Mouse (Mus musculus): ENCODE data around the gene Trim31. TPM values are rescaled to one million over a fixed set of nuclear protein-coding genes. Genes with fewer than 3 reads are reported as not detected.

The Trim31 gene
- total and polyA plus RNA-seq, 3 experiments: not detected

- TF ChIP-seq MAX (IDR thresholded peaks at IDR 0.05; ENCODE audit: low read length) (peak; percentile 78), POLR2A (IDR thresholded peaks at IDR 0.05; ENCODE audit: control insufficient read depth in 1 of 2, insufficient read depth in 1 of 2, low read depth in 1 of 2, low read length in 2 of 2, poor library complexity in 1 of 2) (peak; percentile 50 to 87; a peak in 3 of 4 replicates), MAFK (IDR thresholded peaks at IDR 0.05; ENCODE audit: borderline replicate concordance, low read depth, low read length) (no peak), SMC3 (IDR thresholded peaks at IDR 0.05; ENCODE audit: low read depth, low read length) (no peak), TAL1 (IDR thresholded peaks at IDR 0.05; ENCODE audit: low read length) (no peak), MYC (IDR thresholded peaks at IDR 0.05; ENCODE audit: low read depth, low read length) (peak; percentile 31; the same call in 1 of the 2 replicates), ZNF384 (IDR thresholded peaks at IDR 0.05; ENCODE audit: low read depth, low read length) (no peak), CHD1 (IDR thresholded peaks at IDR 0.05; ENCODE audit: low read depth, low read length) (no peak), MEF2A (IDR thresholded peaks at IDR 0.05; ENCODE audit: extremely low read depth, insufficient replicate concordance, low read depth, low read length, poor library complexity, severe bottlenecking) (no peak), USF1 (IDR thresholded peaks at IDR 0.05; ENCODE audit: low read depth, low read length) (no peak), CHD2 (IDR thresholded peaks at IDR 0.05; ENCODE audit: low read length) (no peak), ZMIZ1 (IDR thresholded peaks at IDR 0.05; ENCODE audit: low read depth, low read length) (no peak), KAT2A (conservative IDR thresholded peaks at IDR 0.05; ENCODE audit: low read depth, low read length) (peak; percentile 60; the same call in 1 of the 2 replicates), GABPA (IDR thresholded peaks at IDR 0.05; ENCODE audit: low read depth, low read length) (no peak), MXI1 (IDR thresholded peaks at IDR 0.05; ENCODE audit: low read depth, low read length) (no peak; the same call in 1 of the 2 replicates), ZC3H11A (IDR thresholded peaks at IDR 0.05; ENCODE audit: low read depth, low read length) (no peak), CTCF (IDR thresholded peaks at IDR 0.05 in 2 of 3, conservative IDR thresholded peaks at IDR 0.05 in 1 of 3; ENCODE audit: control insufficient read depth in 1 of 3, insufficient read depth in 1 of 3, low read depth in 2 of 3, low read length in 3 of 3, poor library complexity in 1 of 3, severe bottlenecking in 1 of 3) (no peak), BHLHE40 (IDR thresholded peaks at IDR 0.05; ENCODE audit: borderline replicate concordance, low read depth, low read length) (no peak), USF2 (IDR thresholded peaks at IDR 0.05; ENCODE audit: borderline replicate concordance in 1 of 2, insufficient read depth in 1 of 2, low read depth in 1 of 2, low read length in 2 of 2) (no peak), ETS1 (IDR thresholded peaks at IDR 0.05; ENCODE audit: low read depth, low read length) (peak; percentile 77), ELF1 (IDR thresholded peaks at IDR 0.05; ENCODE audit: low read depth, low read length) (peak; percentile 96)
These were observed 53.3 kb downstream of the Trim31 start, which contains the start of gene Ppp1r11 (continued) for GRCm38 (mm10) chr17:36950981-36951947.

GRCm38 (mm10) chr17:36952631-36953030 lies 54.7 kb downstream of the Trim31 start:
- H3K4me3 ChIP-seq (ENCODE audit: control insufficient read depth in 1 of 2, insufficient read depth in 1 of 2, low read depth in 2 of 2, low read length in 2 of 2): no peak overlapping the region
- H3K4me1 ChIP-seq (ENCODE audit: control insufficient read depth in 1 of 2, insufficient read depth in 2 of 2, low read length in 2 of 2): no peaks in the 10 kb centered on the region; a peak in 1 of 4 replicates
- no peaks in the 10 kb centered on the region for H3K9me3 ChIP-seq (replicated peaks; ENCODE audit: insufficient read depth, low read length)
- H3K79me2 ChIP-seq (ENCODE audit: control insufficient read depth, insufficient read depth, low read length, poor library complexity): peaks cover 15% of the 10 kb centered on the region
- no peaks in the 10 kb centered on the region for H3K27me3 ChIP-seq (ENCODE audit: control insufficient read depth in 1 of 2, insufficient read depth in 2 of 2, low read length in 2 of 2)
- peaks cover 0 to 9% of the 10 kb centered on the region in 2 experiments; a peak in 2 of 4 replicates for H3K36me3 ChIP-seq (ENCODE audit: control insufficient read depth in 1 of 2, insufficient read depth in 2 of 2, low read length in 2 of 2)
- H3K9ac ChIP-seq (ENCODE audit: control insufficient read depth, low read depth, low read length, poor library complexity, severe bottlenecking): no peak overlapping the region
- no peak overlapping the region for H3K27ac ChIP-seq (ENCODE audit: control insufficient read depth, low read depth, low read length)
- TF ChIP-seq USF2 (IDR thresholded peaks at IDR 0.05; ENCODE audit: borderline replicate concordance in 1 of 2, insufficient read depth in 1 of 2, low read depth in 1 of 2, low read length in 2 of 2) (no peak), E2F4 (IDR thresholded peaks at IDR 0.05; ENCODE audit: borderline replicate concordance, low read depth, low read length) (no peak), NELFE (IDR thresholded peaks at IDR 0.05; ENCODE audit: low read depth, low read length) (no peak), NRF1 (IDR thresholded peaks at IDR 0.05; ENCODE audit: insufficient read depth, low read depth, low read length, poor library complexity, severe bottlenecking) (no peak), RAD21 (IDR thresholded peaks at IDR 0.05; ENCODE audit: low read depth, low read length) (no peak), CTCF (IDR thresholded peaks at IDR 0.05 in 2 of 3, conservative IDR thresholded peaks at IDR 0.05 in 1 of 3; ENCODE audit: control insufficient read depth in 1 of 3, insufficient read depth in 1 of 3, low read depth in 2 of 3, low read length in 3 of 3, poor library complexity in 1 of 3, severe bottlenecking in 1 of 3) (no peak), TCF12 (IDR thresholded peaks at IDR 0.05; ENCODE audit: low read depth, low read length) (no peak), UBTF (IDR thresholded peaks at IDR 0.05; ENCODE audit: borderline replicate concordance, insufficient read depth, low read depth, low read length) (no peak), ZMIZ1 (IDR thresholded peaks at IDR 0.05; ENCODE audit: low read depth, low read length) (no peak), TBP (IDR thresholded peaks at IDR 0.05; ENCODE audit: low read depth, low read length) (no peak), RCOR1 (IDR thresholded peaks at IDR 0.05; ENCODE audit: low read depth, low read length) (no peak), MXI1 (IDR thresholded peaks at IDR 0.05; ENCODE audit: low read depth, low read length) (no peak)
- DNase-seq (ENCODE audit: low read depth, low spot score): no peak

All from MEL (cell line).